ENCODE assay signal across 8 mouse cellular contexts in genomic region chr12:76196709-76197054, GRCm38 (mm10). TPM values are rescaled to one million over a fixed set of nuclear protein-coding genes. Genes with fewer than 3 reads are reported as not detected.
DNase-seq lines count a peak whose midpoint lies in the region; ATAC-seq lines count a peak whose summit lies in the region.

No protein-coding gene starts in this region.

- ATAC-seq in hindbrain, embryonic 16.5 days, result peak; percentile 86

- no peak overlapping the region for H3K27ac ChIP-seq in hindbrain, embryonic 16.5 days (ENCODE audit: low read depth, low read length)

- peak overlapping the region; percentile 40 for H3K4me3 ChIP-seq in hindbrain, embryonic 16.5 days (ENCODE audit: low read length)

- H3K27me3 ChIP-seq in hindbrain, embryonic 16.5 days (replicated peaks; ENCODE audit: control insufficient read depth, insufficient read depth, low read length), result no peaks in the 10 kb centered on the region

- peak; percentile 67 for DNase-seq in T-cell, adult 2 months (ENCODE audit: low spot score)
- DNase-seq in cerebellum, postnatal 36 days, result peak; percentile 76 to 87
- peak; percentile 74 for DNase-seq in gastrocnemius, adult 18-20 months (ENCODE audit: low spot score)
- peak; percentile 70 for DNase-seq in left cerebral cortex, adult 11 months (ENCODE audit: low spot score)
- DNase-seq in lung, postnatal 36 days, result peak; percentile 88
- peak; percentile 67 for DNase-seq in retina, postnatal 7 days (ENCODE audit: low read depth, low spot score)
- peak; percentile 60 to 74 for DNase-seq in urinary bladder, postnatal 36 days (ENCODE audit: low spot score in 2 of 2)

- no peaks in the 10 kb centered on the region for H3K36me3 ChIP-seq in hindbrain, embryonic 16.5 days (ENCODE audit: control insufficient read depth, insufficient read depth, low read length)

- peak overlapping the region; percentile 89 for H3K4me2 ChIP-seq in hindbrain, embryonic 16.5 days (ENCODE audit: low read length)

- H3K4me1 ChIP-seq in hindbrain, embryonic 16.5 days (ENCODE audit: control insufficient read depth, insufficient read depth, low read depth, low read length), result peaks cover 2% of the 10 kb centered on the region

- no peaks in the 10 kb centered on the region for H3K9me3 ChIP-seq in hindbrain, embryonic 16.5 days (ENCODE audit: control insufficient read depth, low read length)

- H3K9ac ChIP-seq in hindbrain, embryonic 16.5 days (ENCODE audit: low read depth, low read length), result peak overlapping the region; percentile 55

- 5% methylated on average over 6 of the region's 6 CpGs for WGBS in hindbrain, embryonic 16.5 days

RNA-seq across cellular contexts. Expression of gene Esr2, which starts 19.6 kb away (rescaled TPM):
- under 1 TPM in 1 of 2 experiments, not detected in 1; 0.11 TPM for total RNA-seq in gastrocnemius, adult 18-20 months (2021)
- 0.30 and 0.34 TPM in 2 replicates for polyA plus RNA-seq in hindbrain, embryonic 16.5 days (2015; fragmentation: Nextera tagmentation; extraction: Ambion mirVana)

RNA-seq across cellular contexts. Expression of gene Tex21, which starts 49.9 kb away (rescaled TPM):
- not detected for total RNA-seq in gastrocnemius, adult 18-20 months (2021)
- not detected in 2 replicates for polyA plus RNA-seq in hindbrain, embryonic 16.5 days (2015; fragmentation: Nextera tagmentation; extraction: Ambion mirVana)

RNA-seq across cellular contexts. Expression of gene Mthfd1, which starts 58.4 kb away (rescaled TPM):
- 10 to 100 TPM; 31.3 to 35.1 TPM for total RNA-seq in gastrocnemius, adult 18-20 months (2021)
- 37.8 and 38.9 TPM in 2 replicates for polyA plus RNA-seq in hindbrain, embryonic 16.5 days (2015; fragmentation: Nextera tagmentation; extraction: Ambion mirVana)
